Comparison of ENCODE assay signal across 21 mouse cellular contexts in genomic region chr3:156341484-156341883, GRCm38 (mm10).
A peak's percentile ranks its signal among the peaks of the same experiment; 100 is the strongest.
DNase-seq lines count a peak whose midpoint lies in the region; ATAC-seq and TF ChIP-seq lines count a peak whose summit lies in the region.
"Had no signal": no experiment of that assay in that cellular context is flagged by ENCODE, and none has a peak within 500 bp of the region (broad histone marks: within the 10 kb centered on the region; RNA-seq: fewer than 3 reads in every experiment).

No protein-coding gene starts in this region.

- H3K4me1 ChIP-seq in forebrain, postnatal 0 days (ENCODE audit: insufficient read depth) = no peaks in the 10 kb centered on the region
- no peaks in the 10 kb centered on the region for H3K4me1 ChIP-seq in midbrain, postnatal 0 days (ENCODE audit: insufficient read depth, low read length)

- no peak overlapping the region for H3K4me2 ChIP-seq in forebrain, postnatal 0 days (ENCODE audit: low read depth)
- H3K4me2 ChIP-seq in midbrain, postnatal 0 days (ENCODE audit: low read depth, low read length, poor library complexity, severe bottlenecking) = no peak overlapping the region

- ATAC-seq in granulocyte monocyte progenitor cell, adult 5-6 weeks (replicated peaks; ENCODE audit: poor library complexity, severe bottlenecking) = peak; percentile 78
- ATAC-seq in megakaryocyte, adult 5-6 weeks (ENCODE audit: poor library complexity, severe bottlenecking) = peak; percentile 49
- peak; percentile 60 for ATAC-seq in megakaryocyte progenitor cell, adult 5-6 weeks (replicated peaks; ENCODE audit: poor library complexity)
- ATAC-seq in forebrain, postnatal 0 days = no peak
- no peak for ATAC-seq in midbrain, postnatal 0 days (ENCODE audit: low FRiP score)
- ATAC-seq: activated CD4-positive, CD25-positive, alpha-beta regulatory T cell, adult 4 months; CD4-positive, CD25-positive, alpha-beta regulatory T cell, adult 4 months; Patski had no signal

- H3K27ac ChIP-seq in forebrain, postnatal 0 days (ENCODE audit: low read depth, low read length) = no peak overlapping the region
- no peak overlapping the region for H3K27ac ChIP-seq in midbrain, postnatal 0 days (ENCODE audit: low read depth, low read length)

- no peaks in the 10 kb centered on the region for H3K9me3 ChIP-seq in forebrain, postnatal 0 days (ENCODE audit: low read length)
- no peaks in the 10 kb centered on the region for H3K9me3 ChIP-seq in midbrain, postnatal 0 days (ENCODE audit: low read length)

- H3K27me3 ChIP-seq in forebrain, postnatal 0 days (ENCODE audit: insufficient read depth, low read length) = no peaks in the 10 kb centered on the region
- H3K27me3 ChIP-seq in midbrain, postnatal 0 days (ENCODE audit: insufficient read depth, low read length) = no peaks in the 10 kb centered on the region
- H3K27me3 ChIP-seq: CH12.LX, Patski had no signal

- no peak for DNase-seq in retina, postnatal 1 day
- no peak for DNase-seq in forebrain, postnatal 0 days
- DNase-seq in midbrain, postnatal 0 days (ENCODE audit: low spot score) = no peak
- DNase-seq: adrenal gland, adult 2 months; adrenal gland, adult 8-10 months; adrenal gland, postnatal 10 days; adrenal gland, postnatal 14 days; adrenal gland, postnatal 25 days; adrenal gland, postnatal 36 days; B cell, adult 2 months; cerebellum, adult 11 months; cerebellum, adult 11-12 months; cerebellum, adult 18-20 months had no signal

- 96% methylated on average over 1 of the region's 1 CpGs for whole genome bisulfite sequencing in forebrain, postnatal 0 days
- 90% methylated on average over 1 of the region's 1 CpGs for WGBS in midbrain, postnatal 0 days

- no peak overlapping the region for H3K9ac ChIP-seq in forebrain, postnatal 0 days
- H3K9ac ChIP-seq in midbrain, postnatal 0 days (replicated peaks; ENCODE audit: low read length, poor library complexity, severe bottlenecking) = no peak overlapping the region

- H3K4me3 ChIP-seq in forebrain, postnatal 0 days (ENCODE audit: low read depth, low read length) = no peak overlapping the region
- H3K4me3 ChIP-seq in midbrain, postnatal 0 days (ENCODE audit: low read depth, low read length) = no peak overlapping the region

- TF ChIP-seq CTCF in forebrain, postnatal 0 days (IDR thresholded peaks at IDR 0.05; ENCODE audit: low read depth) = no peak
- no peak for TF ChIP-seq CTCF in midbrain, postnatal 0 days (IDR thresholded peaks at IDR 0.05)

- H3K36me3 ChIP-seq in forebrain, postnatal 0 days (ENCODE audit: insufficient read depth) = no peaks in the 10 kb centered on the region
- H3K36me3 ChIP-seq in midbrain, postnatal 0 days (ENCODE audit: insufficient read depth, low read length) = no peaks in the 10 kb centered on the region
- H3K36me3 ChIP-seq: G1E had no signal

Comparison
In these comparisons a context has a peak if more than half of its experiments do, and no peak if none do; other contexts are left out.
1. ATAC-seq: peak in granulocyte monocyte progenitor cell, adult 5-6 weeks (single experiment), megakaryocyte, adult 5-6 weeks (single experiment) and megakaryocyte progenitor cell, adult 5-6 weeks (single experiment); none in forebrain, postnatal 0 days (single experiment) and midbrain, postnatal 0 days (single experiment).